Mouse (Mus musculus): Measurements from ENCODE around the gene Pglyrp1.

GRCm38 (mm10) chr7:18924321-18924720 is 53.2 kb downstream of the Pglyrp1 start:
- no peak for TF ChIP-seq CTCF (IDR thresholded peaks at IDR 0.05; ENCODE audit: low read depth)
- no peak for TF ChIP-seq EP300 (optimal IDR thresholded peaks at IDR 0.05)
